Mouse (Mus musculus) liver, embryonic 14.5 days (tissue): ENCODE data around the gene Accs.

Experiments
- CTCF ChIP-seq: IDR thresholded peaks from 2 replicates; pipeline ENCODE4 v1.5.1; 2016; ENCODE audit warnings: antibody characterized with exemption, low read depth, control low read depth
- EP300 ChIP-seq: IDR thresholded peaks from 2 replicates; pipeline ENCODE4 v1.6.1; 2016; ENCODE audit warnings: antibody characterized with exemption, low read depth

DNA sequence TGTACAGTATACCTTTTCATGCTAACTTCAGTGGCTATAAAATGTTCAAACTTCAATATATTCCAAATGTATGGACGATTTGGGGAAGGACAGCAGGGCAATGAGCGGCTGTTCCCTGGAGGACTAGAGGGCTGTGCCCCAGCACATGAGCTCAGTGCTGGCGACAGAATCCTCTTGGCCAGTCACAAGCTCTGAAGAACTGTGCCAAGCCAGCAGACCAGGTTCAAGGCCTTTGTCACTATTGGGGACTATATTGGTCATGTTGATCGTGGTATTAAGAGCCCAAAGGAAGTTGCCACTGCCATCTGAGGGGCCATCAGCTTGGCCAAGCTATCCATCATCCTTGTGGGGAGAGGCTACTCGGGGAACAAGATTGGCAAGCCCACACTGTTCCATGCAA, 55.4 kb downstream of the Accs start:
- TF ChIP-seq CTCF (no peak), EP300 (no peak)
